Mouse (Mus musculus): Measurements from ENCODE around the gene Tmem217.
"Not testable (repeated sequence)": the region's sequence is repeated elsewhere in the genome, so short reads cannot be mapped to it uniquely, and the experiment has no call there.

Gene Tmem217

DNA sequence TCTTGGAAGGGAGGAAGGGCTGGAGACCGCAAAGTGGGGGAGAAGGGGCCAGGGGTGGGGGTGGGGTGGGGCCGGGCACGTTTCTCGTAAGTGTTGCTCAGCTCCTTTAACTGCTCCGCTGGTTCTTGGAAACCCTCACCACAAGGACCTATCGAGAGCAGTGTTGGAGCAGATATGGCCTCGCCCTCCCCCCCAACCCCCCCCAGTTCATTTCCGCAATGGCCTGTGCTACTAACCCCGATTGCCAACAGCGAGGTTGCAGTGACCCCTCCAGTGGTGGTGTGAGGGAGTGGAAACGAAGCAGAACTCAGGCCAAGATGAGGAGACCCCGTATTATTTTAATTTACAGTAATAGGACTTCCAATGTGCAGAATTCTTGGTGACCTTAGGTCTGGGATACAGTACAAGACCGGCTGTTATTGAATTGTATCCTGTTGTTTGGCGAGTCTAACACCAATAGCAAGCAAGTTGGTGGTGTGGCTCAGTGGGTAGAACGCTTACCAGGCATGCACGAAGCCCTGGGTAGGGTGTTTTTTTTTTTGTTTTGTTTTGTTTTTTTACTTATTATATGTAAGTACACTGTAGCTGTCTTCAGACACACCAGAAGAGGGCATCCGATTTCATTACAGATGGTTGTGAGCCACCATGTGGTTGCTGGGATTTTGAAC lies 51.2 kb downstream of the Tmem217 start:
- DNase-seq: no peak

DNA sequence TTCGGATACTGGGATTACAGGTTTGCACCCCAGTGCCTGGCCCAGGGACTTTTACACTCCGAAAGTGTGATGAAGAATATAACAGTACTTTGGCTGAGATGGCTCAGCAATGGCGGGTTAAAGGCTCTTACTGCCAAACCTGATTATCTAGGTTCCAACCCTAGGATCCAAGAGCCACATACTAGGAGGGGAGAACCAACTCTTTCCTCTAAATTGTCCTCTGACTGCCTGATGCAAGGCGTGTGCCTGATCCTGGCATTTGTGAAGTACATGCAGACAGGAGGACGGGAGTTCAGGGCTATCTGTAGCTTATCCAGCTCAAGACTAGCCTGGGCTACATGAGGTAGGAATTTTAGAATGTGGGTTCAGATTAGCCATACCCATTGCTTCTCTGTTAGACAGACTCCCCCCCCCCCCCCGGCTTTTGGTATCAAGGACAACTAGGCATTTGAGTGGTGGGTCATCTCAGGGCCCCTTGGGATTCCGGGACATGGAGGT lies 51.9 kb downstream of the Tmem217 start:
- DNase-seq: no peak

DNA sequence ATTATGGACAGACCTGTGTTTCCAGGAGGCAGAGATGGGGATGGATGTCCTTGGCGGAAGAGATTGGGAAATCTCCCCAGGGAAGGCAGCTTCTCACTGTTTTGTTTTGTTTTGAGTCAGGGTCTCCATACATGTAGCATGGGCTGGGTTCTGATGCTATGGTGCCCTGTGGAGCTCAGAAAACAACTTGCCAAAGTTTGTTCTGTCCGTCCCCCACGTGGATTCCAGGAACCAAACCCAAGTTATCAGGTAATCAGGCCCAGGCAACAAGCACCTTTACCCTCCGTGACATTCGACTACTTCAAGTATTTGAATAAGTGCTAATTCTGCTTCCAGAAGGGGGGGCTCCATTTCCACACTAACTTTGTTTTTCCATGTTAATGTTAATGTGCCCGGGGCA lies 52.7 kb downstream of the Tmem217 start:
- no peak for DNase-seq

DNA sequence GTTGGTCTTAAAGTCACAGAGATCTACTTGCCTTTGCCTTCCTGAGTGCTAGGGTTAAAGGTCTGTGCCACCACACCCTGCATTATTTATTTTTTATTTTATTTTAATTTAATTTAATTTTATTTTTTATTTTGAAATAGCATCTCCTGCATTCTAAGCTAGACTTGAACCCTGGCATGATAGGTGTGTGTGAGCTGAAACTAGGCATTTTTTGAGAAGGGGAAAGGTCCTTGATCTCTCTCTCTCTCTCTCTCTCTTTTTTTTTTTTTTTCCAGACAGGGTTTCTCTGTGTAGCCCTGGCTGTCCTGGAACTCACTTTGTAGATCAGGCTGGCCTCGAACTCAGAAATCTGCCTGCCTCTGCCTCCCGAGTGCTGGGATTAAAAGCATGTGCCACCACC lies 53.2 kb downstream of the Tmem217 start:
- not testable (repeated sequence) for DNase-seq

DNA sequence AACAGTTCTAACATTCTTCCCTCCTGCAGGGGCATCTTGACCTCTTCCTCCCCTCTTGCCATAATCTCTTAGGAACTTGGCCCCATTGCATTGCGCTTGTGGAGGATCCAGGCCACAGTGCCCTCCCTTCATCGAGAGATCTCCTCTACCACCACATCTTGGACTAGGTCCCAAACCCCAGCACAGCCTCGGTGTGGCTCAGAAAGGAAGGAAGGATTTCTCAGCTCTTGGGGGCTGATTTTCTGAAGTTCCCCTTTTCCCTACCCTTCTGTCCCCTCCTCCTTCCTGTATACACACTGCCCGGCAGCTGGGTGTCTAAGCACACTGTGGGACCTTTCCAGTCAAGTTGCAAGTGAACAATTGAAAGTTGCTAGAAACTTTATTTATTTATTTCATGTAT lies 54.2 kb downstream of the Tmem217 start:
- DNase-seq: no peak

DNA sequence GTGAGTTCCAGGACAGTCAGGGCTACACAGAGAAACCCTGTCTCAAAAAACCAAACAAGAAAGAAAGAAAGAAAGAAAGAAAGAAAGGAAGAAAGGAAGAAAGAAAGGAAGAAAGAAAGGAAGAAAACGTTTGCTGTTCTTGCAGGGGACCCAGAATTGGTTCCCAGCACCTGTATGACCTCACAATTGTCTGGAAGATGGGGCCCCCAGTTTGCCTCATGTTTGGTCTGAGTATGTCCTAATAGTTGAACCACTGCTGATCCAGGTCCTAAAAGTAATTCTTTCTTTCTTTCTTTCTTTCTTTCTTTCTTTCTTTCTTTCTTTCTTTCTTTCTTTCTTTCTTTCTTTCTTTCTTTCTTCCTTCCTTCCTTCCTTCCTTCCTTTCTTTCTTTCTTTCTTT lies 54.7 kb downstream of the Tmem217 start:
- DNase-seq: not testable (repeated sequence)

DNA sequence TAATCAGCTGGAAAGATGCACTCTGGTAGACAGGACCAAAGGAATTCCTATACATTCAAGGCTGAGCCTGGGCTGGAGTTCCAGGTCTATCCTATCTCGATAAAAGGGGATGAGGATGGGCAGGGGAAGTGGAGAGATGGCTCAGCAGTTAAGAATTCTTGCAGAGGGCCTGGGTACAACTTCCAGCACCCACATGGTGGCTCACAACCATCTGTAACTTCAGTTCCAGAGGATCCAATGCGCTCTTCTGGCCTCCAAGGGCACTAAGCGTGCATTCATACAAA lies 55.2 kb downstream of the Tmem217 start:
- DNase-seq: no peak

DNA sequence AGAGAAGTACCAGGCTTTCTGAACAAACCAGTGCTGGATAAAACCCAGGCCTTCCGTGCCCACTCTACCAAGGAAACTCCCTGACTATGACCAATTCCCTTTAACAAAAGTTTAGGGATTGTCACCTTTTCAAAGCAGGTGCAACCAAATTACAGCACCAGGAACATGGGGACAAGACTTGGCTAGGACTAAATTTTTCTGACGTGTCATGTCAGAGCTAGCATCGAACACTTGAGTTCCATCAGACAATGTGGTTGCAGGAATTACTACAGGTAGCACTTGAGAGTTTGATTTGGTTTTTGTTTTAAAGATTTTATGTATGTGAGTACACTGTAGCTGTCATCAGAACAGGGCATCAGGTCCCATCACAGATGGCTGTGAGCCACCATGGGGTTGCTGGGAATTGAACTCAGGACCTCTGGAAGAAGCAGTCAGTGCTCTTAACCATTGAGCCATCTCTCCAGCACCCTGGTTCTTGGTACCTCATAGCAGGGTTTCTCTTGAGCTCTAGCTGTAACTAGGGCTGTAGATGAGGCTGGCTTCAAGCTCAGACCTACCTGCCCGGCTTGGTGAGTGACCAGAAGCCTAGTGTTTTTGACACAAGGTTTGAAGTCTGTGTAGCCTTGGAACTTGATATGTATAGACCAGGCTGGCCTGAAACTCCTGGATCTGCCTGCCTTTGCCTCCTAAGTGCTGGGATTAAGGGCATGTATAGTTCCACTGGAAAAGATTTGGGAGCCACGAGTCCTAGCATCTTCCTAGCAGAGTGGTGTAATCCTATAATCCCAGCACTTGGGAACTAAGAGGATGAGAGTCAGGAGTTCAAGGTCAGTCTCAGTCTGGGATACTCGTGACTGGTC lies 55.7 kb downstream of the Tmem217 start:
- no peak for DNase-seq

DNA sequence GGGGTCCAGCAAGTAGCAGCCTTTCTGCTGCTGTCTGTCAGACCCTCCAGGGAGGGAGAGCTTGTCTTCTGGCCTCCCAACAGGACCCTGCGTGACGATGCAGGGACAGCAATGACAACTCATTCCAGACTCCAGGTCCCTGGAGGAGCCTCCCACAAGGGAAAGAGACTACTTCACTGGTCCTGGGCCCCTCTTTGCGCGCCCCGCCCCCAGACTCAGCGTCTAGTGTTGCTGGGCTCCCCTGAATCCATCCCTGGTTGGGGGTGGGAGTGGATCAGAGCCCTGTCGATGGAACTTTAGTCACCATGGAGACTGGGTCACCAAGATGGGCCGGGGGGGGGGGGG lies 57.5 kb downstream of the Tmem217 start:
- peak in 1 of 2 experiments; percentile 43 for DNase-seq

DNA sequence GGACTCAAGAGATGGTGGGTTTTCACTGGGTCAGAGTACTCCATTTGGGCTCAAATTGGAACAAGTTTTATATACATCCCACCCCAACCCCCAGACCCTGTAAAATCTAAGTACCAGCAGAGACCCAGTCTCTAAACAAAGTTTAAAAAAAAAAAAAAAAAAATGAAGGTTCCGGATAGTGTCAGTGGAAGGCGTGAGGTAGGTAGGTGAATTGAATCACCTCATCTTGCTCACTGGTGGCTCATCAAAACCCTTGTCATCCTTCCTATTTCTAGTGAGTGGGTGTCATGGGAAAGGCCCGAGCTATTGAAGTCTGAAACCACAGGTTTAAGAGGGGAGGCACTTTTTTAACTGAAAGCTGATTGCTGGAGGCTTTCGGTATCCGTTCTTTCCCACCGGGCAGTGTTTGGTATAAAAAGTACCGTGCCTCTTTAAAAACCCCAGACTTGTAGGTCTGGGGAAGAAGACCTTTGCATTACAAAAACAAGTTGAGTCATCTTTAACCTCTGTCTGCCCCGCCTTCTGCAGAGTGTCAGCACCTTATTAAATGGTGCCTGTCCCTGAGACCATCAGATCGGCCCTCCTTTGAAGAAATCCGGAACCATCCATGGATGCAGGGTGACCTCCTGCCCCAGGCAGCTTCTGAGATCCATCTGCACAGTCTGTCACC lies 58.0 kb downstream of the Tmem217 start:
- peak in 1 of 2 experiments; percentile 30 for DNase-seq

DNA sequence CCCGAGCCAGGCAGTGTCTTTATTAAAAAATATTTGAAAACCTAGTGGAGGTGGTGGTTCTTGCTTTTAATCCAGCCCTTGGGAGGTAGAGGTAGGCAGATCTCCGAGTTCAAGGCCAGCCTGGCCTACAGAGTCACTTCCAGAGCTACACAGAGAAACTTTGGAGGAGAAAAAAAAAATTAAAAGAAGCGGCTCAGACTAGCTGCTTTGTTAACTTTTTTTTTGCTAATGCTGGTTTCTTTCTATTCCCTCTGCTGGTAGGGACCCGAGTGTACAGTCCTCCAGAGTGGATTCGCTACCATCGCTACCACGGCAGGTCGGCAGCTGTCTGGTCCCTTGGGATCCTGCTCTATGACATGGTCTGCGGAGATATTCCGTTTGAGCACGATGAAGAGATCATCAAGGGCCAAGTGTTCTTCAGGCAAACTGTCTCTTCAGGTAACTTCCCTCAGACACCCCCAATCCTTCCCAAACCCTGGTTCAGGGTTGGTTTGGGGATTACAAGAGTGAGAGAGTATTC lies 58.7 kb downstream of the Tmem217 start:
- DNase-seq: no peak

DNA sequence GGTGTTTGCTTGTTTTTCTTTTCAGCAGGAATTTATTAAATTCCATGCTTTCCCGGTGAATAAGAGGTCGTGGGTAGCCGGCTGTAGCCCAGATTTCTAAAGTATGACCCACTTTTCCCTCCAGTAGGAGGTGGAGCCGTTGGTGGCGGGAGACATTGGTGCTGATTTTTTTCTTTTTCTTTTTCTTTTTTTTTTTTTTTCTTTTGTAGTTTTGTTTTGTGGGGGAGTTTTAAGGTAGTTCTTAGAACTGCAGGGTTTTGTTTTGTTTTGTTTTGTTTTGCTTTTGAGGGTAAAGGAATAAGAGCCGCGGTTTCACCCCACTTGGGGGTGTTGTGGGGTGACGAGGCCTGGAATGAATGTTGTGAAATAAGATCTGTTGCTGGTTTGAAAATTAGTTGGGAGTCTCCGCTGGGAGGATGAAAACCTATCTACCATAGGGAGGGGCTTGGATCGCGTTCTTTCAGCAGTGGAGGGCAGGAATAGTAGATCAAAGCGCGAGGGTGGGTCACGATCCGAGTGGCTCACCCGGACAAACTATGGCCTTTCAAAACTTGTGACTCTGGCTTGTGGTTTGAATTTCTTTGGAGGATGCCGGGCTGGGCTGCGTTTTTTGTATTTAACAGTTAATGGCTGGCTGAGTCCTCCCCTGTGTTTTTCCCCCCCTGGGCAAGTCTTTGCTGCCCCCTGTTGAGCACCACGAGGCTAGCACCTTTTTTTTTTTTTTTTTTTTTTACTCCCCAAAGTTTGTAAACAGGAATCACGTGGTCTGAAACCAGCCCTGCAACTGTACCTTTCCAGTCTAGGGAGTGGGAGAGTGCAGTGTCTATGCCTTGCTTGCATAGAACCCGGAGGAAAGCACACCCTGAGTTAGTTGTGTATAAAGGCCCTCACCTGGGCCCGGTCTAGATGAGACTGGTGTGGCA lies 59.7 kb downstream of the Tmem217 start:
- peak; percentile 56 to 80 for DNase-seq

DNA sequence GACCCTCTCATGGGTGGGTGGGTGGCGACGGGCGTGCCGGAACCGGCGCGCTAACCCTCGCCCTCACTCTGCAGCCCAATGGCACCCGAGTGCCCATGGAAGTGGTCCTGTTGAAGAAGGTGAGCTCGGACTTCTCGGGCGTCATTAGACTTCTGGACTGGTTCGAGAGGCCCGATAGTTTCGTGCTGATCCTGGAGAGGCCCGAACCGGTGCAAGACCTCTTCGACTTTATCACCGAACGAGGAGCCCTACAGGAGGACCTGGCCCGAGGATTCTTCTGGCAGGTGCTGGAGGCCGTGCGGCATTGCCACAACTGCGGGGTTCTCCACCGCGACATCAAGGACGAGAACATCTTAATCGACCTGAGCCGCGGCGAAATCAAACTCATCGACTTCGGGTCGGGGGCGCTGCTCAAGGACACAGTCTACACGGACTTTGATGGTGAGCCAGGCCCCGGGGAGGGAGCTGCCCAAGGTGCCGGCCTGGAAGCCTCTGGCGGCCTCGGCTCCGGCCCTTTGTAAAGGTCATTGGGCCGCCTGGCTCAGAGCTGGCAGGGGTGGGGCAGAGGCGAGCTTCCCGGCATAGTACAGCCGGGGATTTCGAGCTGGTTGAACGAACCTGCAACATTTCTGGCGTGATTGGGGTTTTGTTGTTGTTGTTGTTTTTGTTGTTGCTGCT lies 60.5 kb downstream of the Tmem217 start:
- DNase-seq: peak; percentile 44 to 55

DNA sequence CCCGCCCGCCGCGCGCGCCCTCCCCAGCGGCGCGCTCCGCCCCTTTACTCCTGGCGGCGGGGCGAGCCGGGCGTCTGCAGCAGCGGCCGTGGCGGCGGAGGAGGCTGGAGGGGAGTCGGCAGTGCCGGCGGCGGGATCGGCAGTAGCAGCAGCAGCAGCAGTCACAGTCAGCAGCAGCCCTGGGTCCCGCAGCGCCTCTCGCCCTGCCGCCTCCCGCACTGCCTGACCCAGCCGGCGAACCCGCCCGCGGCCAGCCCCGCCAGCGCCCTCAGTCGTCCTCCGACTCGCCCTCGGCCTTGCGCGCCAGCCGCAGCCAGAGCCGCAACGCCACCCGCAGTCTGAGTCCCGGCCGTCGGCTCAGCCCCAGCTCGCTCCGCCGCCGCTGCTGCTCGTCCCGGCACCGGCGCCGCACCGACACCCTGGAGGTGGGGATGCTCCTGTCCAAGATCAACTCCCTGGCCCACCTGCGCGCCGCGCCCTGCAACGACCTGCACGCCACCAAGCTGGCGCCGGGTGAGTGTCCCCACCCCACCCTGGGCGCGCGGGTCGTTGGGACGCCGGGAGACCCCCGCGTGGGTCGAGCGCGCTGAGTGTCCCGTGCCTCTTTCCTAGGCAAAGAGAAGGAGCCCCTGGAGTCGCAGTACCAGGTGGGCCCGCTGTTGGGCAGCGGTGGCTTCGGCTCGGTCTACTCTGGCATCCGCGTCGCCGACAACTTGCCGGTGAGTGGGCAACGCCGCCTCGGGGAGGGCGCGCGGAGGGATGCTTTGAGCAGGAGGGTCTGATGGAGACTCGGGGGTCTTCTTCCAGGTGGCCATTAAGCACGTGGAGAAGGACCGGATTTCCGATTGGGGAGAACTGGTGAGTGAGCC lies 61.2 kb downstream of the Tmem217 start, which contains the start of gene Pim1:
Gene Pim1, plus strand, starts transcription at position 41 of the 869 bp plus-strand sequence.
- peak; percentile 63 to 72 for DNase-seq

DNA sequence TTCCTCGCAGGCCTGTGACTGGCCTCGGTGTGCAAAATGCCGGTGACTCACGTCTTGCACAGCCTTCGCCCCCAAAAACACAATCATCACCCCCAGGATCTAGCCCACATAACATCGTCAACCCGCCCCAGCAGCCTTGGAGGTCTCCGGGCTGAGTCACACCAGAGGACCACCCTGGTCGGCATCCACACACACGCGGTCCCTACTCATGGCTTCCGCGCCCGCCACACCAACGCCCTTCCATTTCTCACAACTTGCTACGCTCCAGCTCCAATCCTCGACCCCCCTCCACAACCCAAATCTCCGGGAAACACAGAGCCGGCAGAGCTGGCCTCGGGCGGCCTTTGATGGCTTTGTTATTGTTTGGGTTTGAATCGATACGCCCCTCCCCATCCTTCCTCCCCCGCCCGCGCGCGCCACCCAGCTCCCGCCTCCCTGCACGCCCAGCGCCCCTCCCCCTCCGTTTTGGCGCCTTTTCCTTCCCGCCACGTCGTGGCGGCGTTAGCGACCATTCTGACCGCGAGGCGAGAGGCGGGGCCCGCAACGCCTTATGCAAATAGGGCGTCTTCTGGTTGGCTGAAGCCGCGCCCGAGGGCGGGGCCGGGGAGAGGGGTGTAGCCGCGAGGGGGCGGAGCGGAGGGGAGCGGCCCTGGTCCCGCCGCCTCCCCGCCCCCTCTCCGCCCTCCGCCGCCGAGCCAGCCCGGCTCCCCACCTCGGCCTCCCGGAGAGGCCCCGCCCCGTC lies 62.0 kb downstream of the Tmem217 start:
- peak; percentile 97 to 98 for DNase-seq

DNA sequence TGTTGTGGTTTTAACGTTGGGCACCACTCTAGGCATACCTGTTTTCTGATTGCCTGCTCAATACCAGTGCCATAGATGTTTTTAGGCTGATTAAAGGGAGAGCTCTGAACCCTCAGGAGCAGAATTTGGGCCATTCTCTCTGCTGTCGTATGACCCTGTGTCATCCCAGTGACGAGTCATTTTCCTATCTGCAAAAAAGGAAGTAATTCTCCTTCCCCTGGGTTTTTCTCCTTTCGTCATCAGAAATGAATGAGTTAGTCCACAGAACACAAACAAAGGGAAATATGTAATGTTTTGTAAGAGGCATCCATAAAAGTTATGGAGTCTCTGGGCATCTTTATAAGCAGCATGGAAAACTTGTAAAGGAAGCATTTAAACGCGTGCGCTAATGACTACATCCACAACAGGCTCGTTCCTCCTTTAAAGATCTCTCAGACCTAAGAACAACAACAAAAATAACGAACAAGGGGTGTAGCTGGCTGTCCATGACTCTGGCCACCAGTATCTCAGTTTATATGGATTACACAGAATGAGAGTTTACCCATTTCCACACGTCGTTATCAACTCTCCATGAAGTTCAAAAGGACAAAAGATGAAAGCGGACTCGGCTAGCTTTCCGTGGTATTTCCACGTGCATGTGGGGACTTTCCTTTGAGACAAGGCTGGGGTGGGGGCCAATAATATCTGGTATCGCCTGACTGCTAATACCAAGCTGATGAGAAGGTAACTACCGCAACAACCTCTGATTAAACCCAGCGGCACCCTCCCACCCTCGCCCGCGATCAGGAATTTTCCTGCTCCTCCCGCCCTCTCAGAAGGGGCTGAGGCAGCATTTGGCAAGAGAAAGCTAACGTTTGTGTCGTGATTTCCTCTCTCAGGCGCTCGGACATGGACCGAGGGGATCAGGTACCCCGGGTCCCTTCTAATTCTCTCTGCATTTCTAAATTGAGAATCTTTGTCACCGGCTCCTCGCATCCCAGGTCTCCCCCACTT lies 62.9 kb downstream of the Tmem217 start:
- peak in 1 of 2 experiments; percentile 35 for DNase-seq

DNA sequence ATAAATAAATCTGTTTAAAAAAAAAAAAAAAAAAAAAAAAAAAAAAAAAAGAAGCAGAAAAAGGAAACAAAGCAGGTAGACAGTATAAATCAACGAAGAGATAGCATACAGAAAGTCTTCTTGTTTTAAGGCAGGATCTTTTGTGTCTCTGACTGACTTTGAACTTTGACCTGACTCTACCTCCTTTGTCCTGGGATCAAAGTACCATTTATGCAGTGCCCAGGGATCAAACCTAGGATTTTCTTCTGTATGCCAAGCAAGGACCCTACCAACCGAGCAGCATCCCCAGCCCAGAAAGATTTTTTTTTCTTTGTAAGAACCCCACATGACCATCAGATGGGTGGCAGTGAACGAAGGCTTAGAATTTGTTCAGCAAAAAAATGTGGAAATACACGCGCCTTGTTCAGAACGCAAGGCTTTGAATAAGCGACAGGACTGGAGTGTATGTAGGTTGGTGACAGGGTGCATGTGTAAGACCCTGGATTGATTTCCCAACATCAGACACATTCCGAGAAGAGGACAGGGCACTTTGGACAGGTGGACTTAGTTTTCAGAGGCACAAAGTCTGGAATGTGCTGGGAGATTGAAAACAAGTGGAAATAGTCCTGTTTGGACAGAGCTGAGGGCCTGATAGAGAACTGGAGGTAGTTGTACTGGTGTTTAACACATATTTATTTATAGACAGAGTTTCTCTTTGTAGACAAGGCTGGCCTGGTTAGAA lies 63.8 kb downstream of the Tmem217 start:
- no peak for DNase-seq
